Mouse (Mus musculus): ENCODE measurements at regions not wholly inside any gene's neighbourhood (a gene's known extent, or its start where the extent isn't known, plus 50 kb on each side); places are given as distances from the start of the nearest gene placed in this dataset. TPM values are rescaled to one million over a fixed set of nuclear protein-coding genes. Genes with fewer than 3 reads are reported as not detected.
"Not testable (repeated sequence)": the region's sequence is repeated elsewhere in the genome, so short reads cannot be mapped to it uniquely, and the experiment has no call there.

- no peak for ATAC-seq (ENCODE audit: insufficient number of reproducible peaks, low FRiP score, low TSS enrichment, low read depth)
- Histone ChIP-seq H3K4me1 (ENCODE audit: control insufficient read depth, insufficient read depth, low read length) (peaks cover 7% of the 10 kb centered on the region; the same call in 1 of the 2 replicates), H3K4me2 (ENCODE audit: low read depth, severe bottlenecking) (no peak overlapping the region), H3K36me3 (ENCODE audit: control insufficient read depth, insufficient read depth, low read length) (no peaks in the 10 kb centered on the region), H3K4me3 (ENCODE audit: low read depth, low read length) (no peak overlapping the region), H3K9me3 (ENCODE audit: control insufficient read depth, low read length) (no peaks in the 10 kb centered on the region), H3K27me3 (ENCODE audit: control insufficient read depth, insufficient read depth, low read length) (no peaks in the 10 kb centered on the region), H3K9ac (ENCODE audit: low read length) (no peak overlapping the region), H3K27ac (replicated peaks; ENCODE audit: low read depth, low read length) (no peak overlapping the region)
- WGBS: 62% methylated on average over 14 of the region's 14 CpGs
- no peak for DNase-seq (ENCODE audit: low spot score)
Observed at GRCm38 (mm10) chr12:77019708-77020511, 57.9 kb upstream of the Max start.

DNA sequence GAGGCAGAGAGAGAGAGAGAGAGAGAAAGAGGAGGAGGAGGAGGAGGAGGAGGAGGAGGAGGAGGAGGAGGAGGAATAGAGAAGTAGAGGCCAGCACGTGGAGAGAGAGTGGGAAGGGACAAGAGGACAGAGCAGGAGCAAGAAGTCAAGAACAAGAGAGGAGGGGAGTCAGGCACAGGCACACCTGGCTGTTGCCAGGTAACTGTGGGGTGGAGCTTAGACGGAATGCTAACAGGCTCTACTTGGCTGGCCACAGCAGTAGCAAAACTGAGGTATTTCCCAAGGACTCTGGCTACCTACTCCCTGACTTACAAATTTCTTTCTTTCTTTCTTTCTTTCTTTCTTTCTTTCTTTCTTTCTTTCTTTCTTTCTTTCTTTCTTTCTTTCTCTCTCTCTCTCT is 57.1 kb upstream of the Max start:
- not testable (repeated sequence) for DNase-seq (ENCODE audit: low spot score)
- 46% methylated on average over 2 of the region's 2 CpGs for WGBS

GRCm38 (mm10) chr12:77018373-77018772 is 56.4 kb upstream of the Max start:
- Histone ChIP-seq H3K4me3 (ENCODE audit: low read depth, low read length) (no peak overlapping the region), H3K4me2 (ENCODE audit: low read depth, severe bottlenecking) (no peak overlapping the region), H3K36me3 (ENCODE audit: control insufficient read depth, insufficient read depth, low read length) (no peaks in the 10 kb centered on the region), H3K4me1 (ENCODE audit: control insufficient read depth, insufficient read depth, low read length) (peaks cover 5% of the 10 kb centered on the region; the same call in 1 of the 2 replicates), H3K27ac (replicated peaks; ENCODE audit: low read depth, low read length) (no peak overlapping the region), H3K27me3 (ENCODE audit: control insufficient read depth, insufficient read depth, low read length) (no peaks in the 10 kb centered on the region), H3K9ac (ENCODE audit: low read length) (no peak overlapping the region), H3K9me3 (ENCODE audit: control insufficient read depth, low read length) (no peaks in the 10 kb centered on the region)
- 74% methylated on average over 6 of the region's 6 CpGs for WGBS
- ATAC-seq (ENCODE audit: insufficient number of reproducible peaks, low FRiP score, low TSS enrichment, low read depth) (no peak), DNase-seq (ENCODE audit: low spot score) (no peak)

More for the DNA sequence above, 57.1 kb upstream of the Max start:
- H3K4me3 ChIP-seq (ENCODE audit: low read depth, low read length); H3K9me3 ChIP-seq (ENCODE audit: control insufficient read depth, low read length); H3K27ac ChIP-seq (replicated peaks; ENCODE audit: low read depth, low read length); H3K4me1 ChIP-seq (ENCODE audit: control insufficient read depth, insufficient read depth, low read length); H3K27me3 ChIP-seq (ENCODE audit: control insufficient read depth, insufficient read depth, low read length); H3K36me3 ChIP-seq (ENCODE audit: control insufficient read depth, insufficient read depth, low read length); ATAC-seq (ENCODE audit: insufficient number of reproducible peaks, low FRiP score, low TSS enrichment, low read depth); H3K9ac ChIP-seq (ENCODE audit: low read length); H3K4me2 ChIP-seq (ENCODE audit: low read depth, severe bottlenecking): not testable (repeated sequence)

GRCm38 (mm10) chr12:77014908-77015307 is 52.9 kb upstream of the Max start:
- H3K36me3 ChIP-seq (ENCODE audit: control insufficient read depth, insufficient read depth, low read length): no peaks in the 10 kb centered on the region
- H3K4me3 ChIP-seq (ENCODE audit: low read depth, low read length): no peak overlapping the region
- no peak overlapping the region for H3K27ac ChIP-seq (replicated peaks; ENCODE audit: low read depth, low read length)
- H3K9ac ChIP-seq (ENCODE audit: low read length): no peak overlapping the region
- DNase-seq (ENCODE audit: low spot score): no peak
- no peak overlapping the region for H3K4me2 ChIP-seq (ENCODE audit: low read depth, severe bottlenecking)
- no peaks in the 10 kb centered on the region for H3K27me3 ChIP-seq (ENCODE audit: control insufficient read depth, insufficient read depth, low read length)
- no peak for ATAC-seq (ENCODE audit: insufficient number of reproducible peaks, low FRiP score, low TSS enrichment, low read depth)
- WGBS: 85% methylated on average over 2 of the region's 2 CpGs
- no peaks in the 10 kb centered on the region for H3K4me1 ChIP-seq (ENCODE audit: control insufficient read depth, insufficient read depth, low read length)
- H3K9me3 ChIP-seq (ENCODE audit: control insufficient read depth, low read length): no peaks in the 10 kb centered on the region

Small RNAs in the stretch of these regions (microRNA-seq; reads per million reads assigned to microRNA genes)
- not detected for gene Gm22696

Data from limb, embryonic 11.5 days (tissue).